ENCODE assay signal across 18 mouse cellular contexts in the genomic region with DNA sequence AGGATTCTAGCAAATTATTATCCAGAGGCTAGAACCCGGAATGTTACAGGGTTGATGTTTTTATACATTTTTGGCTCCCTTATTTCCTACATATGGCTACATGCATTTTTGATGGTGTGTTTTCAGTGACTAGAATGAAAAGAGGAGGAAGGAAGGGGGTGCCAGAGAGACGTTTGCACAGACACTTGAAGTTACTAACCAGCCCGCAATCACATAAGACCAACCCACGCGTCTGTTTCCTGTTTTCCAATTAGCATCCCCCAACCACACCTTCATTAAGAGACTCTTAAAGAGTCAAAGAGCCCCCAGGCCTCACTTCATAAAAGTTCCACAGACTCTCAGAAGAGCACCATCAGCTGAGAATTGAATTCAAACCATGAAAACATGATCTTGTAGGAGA. TPM values are rescaled to one million over a fixed set of nuclear protein-coding genes. Genes with fewer than 3 reads are reported as not detected.
"Had no signal": no experiment of that assay in that cellular context is flagged by ENCODE, and none has a peak within 500 bp of the region (broad histone marks: within the 10 kb centered on the region; RNA-seq: fewer than 3 reads in every experiment).

No protein-coding gene starts in this region.

- DNase-seq: kidney, postnatal 36 days; liver, embryonic 13.5 days; lung, adult 2 months; lung, postnatal 14 days; thymus, adult 18-20 months; thymus, postnatal 36 days had no signal

- ATAC-seq: midbrain, embryonic 13.5 days; midbrain, embryonic 16.5 days had no signal

RNA-seq across cellular contexts. Expression of a gene that starts 31.7 kb away (rescaled TPM):
- total RNA-seq: monocyte, adult 5-6 weeks had no signal

RNA-seq across cellular contexts. Expression of a gene that starts 41.6 kb away (rescaled TPM):
- total RNA-seq: layer of hippocampus, adult 18-20 months; layer of hippocampus, postnatal 14 days; left cerebral cortex, adult 18-20 months; left cerebral cortex, postnatal 25 days; liver, adult 2 months had no signal
- polyA plus RNA-seq: liver, adult 2 months; lung, adult 2 months; midbrain, embryonic 16.5 days; neural tube, embryonic 14.5 days; small intestine, adult 2 months; spleen, adult 2 months; testis, adult 2 months had no signal

RNA-seq across cellular contexts. Expression of a gene that starts 59.9 kb away (rescaled TPM):
- total RNA-seq: monocyte, adult 5-6 weeks had no signal
